Mouse (Mus musculus) lung, adult 2 months (tissue): ENCODE results near the gene Srgap1.

ENCODE experiments used
- CTCF ChIP-seq: fragments of 200-500 bp; IDR thresholded peaks from 2 replicates; pipeline ENCODE4 v1.5.1; 2011; ENCODE audit warnings: mild to moderate bottlenecking, low read length, control low read depth; ENCODE audit not compliant: insufficient read depth
- POLR2A ChIP-seq: fragments of 200-500 bp; IDR thresholded peaks from 2 replicates; pipeline ENCODE4 v1.6.1; 2011; ENCODE audit warnings: low read depth, mild to moderate bottlenecking, control low read depth, low read length, borderline replicate concordance; ENCODE audit errors: extremely low read depth

DNA sequence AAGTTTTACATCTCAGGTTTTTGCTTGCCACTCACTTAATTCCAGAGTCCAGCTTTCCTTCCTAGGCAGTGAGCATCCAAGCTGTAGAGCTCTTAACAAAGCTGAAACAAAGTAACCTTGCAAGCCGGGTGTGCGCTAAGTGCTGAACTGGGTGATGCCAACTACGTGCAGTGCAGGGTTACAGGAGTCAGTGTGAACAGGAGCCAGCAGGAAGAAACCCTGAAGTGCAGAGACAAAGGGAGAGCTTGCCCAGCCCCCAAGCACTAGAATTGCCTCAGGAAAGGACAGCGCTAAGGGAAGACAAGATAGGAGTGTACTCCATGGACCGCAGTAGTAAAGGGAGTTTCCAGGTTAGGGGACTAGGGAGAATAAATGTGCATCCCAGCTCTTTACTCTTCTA is 40.5 kb downstream of the Srgap1 start:
- TF ChIP-seq POLR2A (no peak), CTCF (no peak)
